Mouse (Mus musculus): Measurements from ENCODE around the gene Dab2ip. TPM values are rescaled to one million over a fixed set of nuclear protein-coding genes. Genes with fewer than 3 reads are reported as not detected.

Dab2ip gene
- polyA plus RNA-seq, 1 experiment from 2014 or later, result 56.9 TPM

DNA sequence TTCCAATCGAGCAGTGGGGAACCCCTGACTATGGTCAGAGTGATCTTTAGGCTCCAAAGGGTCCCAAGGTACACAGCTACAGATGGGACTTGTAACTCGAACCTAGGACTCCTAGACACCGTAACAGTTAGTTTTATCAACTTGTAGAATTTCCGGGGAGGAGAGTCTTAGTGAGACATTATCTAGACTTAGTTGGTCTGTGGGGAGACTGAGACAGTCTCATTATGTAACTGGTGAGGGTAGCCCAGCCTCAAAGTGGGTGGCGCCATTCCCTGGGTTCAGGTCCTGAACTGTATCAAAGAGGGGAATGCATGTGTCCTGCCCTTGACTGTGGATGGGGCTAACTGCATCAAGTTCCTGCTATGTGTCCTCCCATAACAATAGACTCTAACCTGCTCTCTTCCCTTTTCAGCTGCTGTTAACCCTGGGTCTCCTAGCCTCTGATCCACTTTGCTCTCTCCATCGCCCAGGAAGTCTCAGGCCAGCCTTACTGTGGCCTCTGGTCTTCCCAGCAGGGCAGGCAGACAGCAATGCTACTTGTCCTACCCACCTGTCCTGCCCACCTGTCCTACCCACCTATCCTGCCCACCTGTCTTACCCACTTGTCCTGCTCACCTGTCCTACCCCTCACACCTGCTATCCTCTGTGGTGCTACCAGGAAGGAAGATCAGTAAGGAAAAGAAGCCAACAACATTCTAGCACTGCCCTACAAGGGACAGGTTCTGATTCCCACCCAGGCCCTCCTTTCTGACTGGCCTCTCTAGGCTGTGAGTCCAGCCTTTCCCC, 7.2 kb downstream of the Dab2ip start:
- Histone ChIP-seq H3K36me3 (replicated peaks) (no peaks in the 10 kb centered on the region), H3K4me3 (replicated peaks) (no peak overlapping the region), H3K27me3 (no peaks in the 10 kb centered on the region), H3K4me2 (no peak overlapping the region), H3K9ac (no peak overlapping the region), H3K4me1 (no peaks in the 10 kb centered on the region), H3K27ac (no peak overlapping the region), H3K9me3 (0 out of 2 replicates have a peak, but pooled peaks cover 4% of the 10 kb centered on the region)
- ATAC-seq (ENCODE audit: low FRiP score), result no peak
- 84% methylated on average over 6 of the region's 6 CpGs for WGBS

GRCm38 (mm10) chr2:35566957-35567693, 9.1 kb downstream of the Dab2ip start:
- H3K27ac ChIP-seq, result no peak overlapping the region
- no peak for ATAC-seq (ENCODE audit: low FRiP score)
- no peak overlapping the region for H3K4me3 ChIP-seq (replicated peaks)
- 0 out of 2 replicates have a peak, but pooled peaks cover 5% of the 10 kb centered on the region for H3K9me3 ChIP-seq
- H3K4me1 ChIP-seq, result no peaks in the 10 kb centered on the region
- H3K4me2 ChIP-seq, result no peak overlapping the region
- H3K36me3 ChIP-seq (replicated peaks), result no peaks in the 10 kb centered on the region
- no peak overlapping the region for H3K9ac ChIP-seq
- H3K27me3 ChIP-seq, result no peaks in the 10 kb centered on the region
- WGBS, result 91% methylated on average over 11 of the region's 11 CpGs

DNA sequence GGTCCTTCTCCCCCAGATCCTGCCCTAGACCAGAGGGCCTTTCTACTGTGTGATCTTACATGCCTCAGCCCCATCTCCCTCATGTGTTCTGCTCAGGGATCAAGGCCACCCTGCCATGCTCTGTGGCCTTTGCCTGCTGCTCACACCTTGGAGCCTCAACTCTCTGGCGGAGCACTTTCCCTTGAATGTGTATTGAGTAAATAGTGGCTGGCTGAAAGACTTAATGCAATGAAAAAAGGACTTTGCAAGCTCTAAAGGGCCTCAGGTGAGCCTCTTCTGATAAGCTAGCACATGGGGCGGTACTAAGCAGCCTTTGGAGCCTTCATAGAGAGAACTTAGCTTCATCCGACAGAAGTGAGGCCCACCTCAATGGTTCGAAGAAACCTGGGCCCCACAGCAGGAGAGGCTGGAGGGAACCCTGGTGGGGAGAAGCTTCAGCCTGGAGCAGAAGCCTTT, 9.7 kb downstream of the Dab2ip start:
- ATAC-seq (ENCODE audit: low FRiP score), result no peak
- Histone ChIP-seq H3K9ac (no peak overlapping the region), H3K4me2 (no peak overlapping the region), H3K27me3 (no peaks in the 10 kb centered on the region), H3K27ac (no peak overlapping the region), H3K4me1 (no peaks in the 10 kb centered on the region), H3K9me3 (0 out of 2 replicates have a peak, but pooled peaks cover 5% of the 10 kb centered on the region), H3K4me3 (replicated peaks) (no peak overlapping the region), H3K36me3 (replicated peaks) (no peaks in the 10 kb centered on the region)
- WGBS, result 94% methylated on average over 4 of the region's 4 CpGs

- Histone ChIP-seq H3K27me3 (peaks cover 4% of the 10 kb centered on the region; the same call in 1 of the 2 replicates), H3K4me1 (no peaks in the 10 kb centered on the region), H3K9ac (no peak overlapping the region), H3K27ac (no peak overlapping the region), H3K9me3 (0 out of 2 replicates have a peak, but pooled peaks cover 5% of the 10 kb centered on the region), H3K4me3 (replicated peaks) (no peak overlapping the region), H3K4me2 (no peak overlapping the region), H3K36me3 (replicated peaks) (no peaks in the 10 kb centered on the region)
- ATAC-seq (ENCODE audit: low FRiP score), result no peak
- 76% methylated on average over 4 of the region's 4 CpGs for WGBS
Measured at GRCm38 (mm10) chr2:35570743-35571142, 12.7 kb downstream of the Dab2ip start.

DNA sequence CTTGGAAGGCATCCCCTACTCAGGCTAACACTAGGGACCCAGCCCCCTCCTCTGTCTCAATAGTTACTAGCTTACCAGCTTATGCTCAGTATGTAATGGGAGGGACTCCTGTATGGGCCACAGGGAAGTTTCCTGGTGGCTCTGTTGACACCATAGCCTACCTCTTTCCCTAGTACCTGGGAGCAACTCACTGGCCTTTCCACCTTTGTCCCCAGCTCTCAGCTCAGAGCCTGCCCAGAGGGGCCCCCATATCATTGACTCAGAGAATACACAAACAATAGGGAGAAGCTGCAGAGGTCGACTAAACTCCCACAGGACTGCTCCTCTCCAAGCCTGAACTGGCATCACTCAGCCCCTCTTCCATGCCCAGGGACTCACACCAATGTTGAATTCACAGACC, 16.6 kb downstream of the Dab2ip start:
- ATAC-seq (ENCODE audit: low FRiP score), result no peak
- Histone ChIP-seq H3K9ac (no peak overlapping the region), H3K27ac (no peak overlapping the region), H3K4me1 (no peaks in the 10 kb centered on the region), H3K27me3 (peaks cover 23% of the 10 kb centered on the region), H3K4me3 (replicated peaks) (no peak overlapping the region), H3K9me3 (0 out of 2 replicates have a peak, but pooled peaks cover 5% of the 10 kb centered on the region), H3K36me3 (replicated peaks) (no peaks in the 10 kb centered on the region), H3K4me2 (no peak overlapping the region)
- WGBS, result 50% methylated on average over 1 of the region's 1 CpGs

DNA sequence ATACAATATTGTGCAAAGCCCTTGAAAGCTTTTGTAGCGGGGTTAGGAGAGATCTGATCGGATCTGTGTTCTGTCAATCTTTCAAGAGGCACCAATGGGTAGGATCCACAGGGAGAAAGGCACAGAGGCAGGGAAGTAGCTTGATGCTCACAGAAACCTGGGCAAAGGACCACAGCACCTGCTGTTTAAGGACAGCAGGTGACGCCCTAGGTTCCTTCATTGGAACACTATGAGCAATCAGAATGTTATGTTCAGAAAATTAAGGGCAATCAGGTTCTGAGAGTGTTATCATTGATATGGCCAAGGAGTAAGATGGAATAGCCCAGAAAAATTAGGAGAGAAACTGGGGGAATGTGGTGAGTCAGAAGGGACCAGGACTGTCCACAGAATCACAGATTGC, 18.6 kb downstream of the Dab2ip start:
- ATAC-seq (ENCODE audit: low FRiP score), result no peak
- Histone ChIP-seq H3K4me2 (no peak overlapping the region), H3K27me3 (peaks cover 43% of the 10 kb centered on the region), H3K4me3 (replicated peaks) (no peak overlapping the region), H3K9me3 (no peaks in the 10 kb centered on the region), H3K9ac (no peak overlapping the region), H3K27ac (no peak overlapping the region), H3K36me3 (replicated peaks) (no peaks in the 10 kb centered on the region), H3K4me1 (peaks cover 5% of the 10 kb centered on the region)
- 91% methylated on average over 3 of the region's 3 CpGs for WGBS

DNA sequence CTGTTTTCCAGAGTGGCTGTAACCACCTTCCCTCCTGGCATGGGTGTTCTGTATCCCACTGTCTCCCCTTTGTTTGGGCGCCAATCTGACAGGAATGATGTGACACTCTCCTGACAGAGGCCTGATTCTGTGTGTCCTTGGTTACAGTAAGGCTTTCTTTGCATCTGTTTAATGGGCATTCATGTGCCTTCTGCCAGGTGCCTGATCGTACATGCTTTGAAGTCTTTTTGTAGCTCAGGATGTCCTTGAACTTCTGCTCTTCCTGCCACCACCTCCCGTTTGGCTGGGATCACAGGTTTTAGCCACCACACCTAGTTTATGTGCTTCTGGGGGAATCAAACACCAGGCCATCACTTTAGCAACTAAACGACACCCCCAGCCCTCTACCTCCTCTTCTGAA, 22.0 kb downstream of the Dab2ip start:
- no peak for ATAC-seq (ENCODE audit: low FRiP score)
- H3K4me3 ChIP-seq (replicated peaks), result no peak overlapping the region
- WGBS, result 67% methylated on average over 4 of the region's 4 CpGs
- H3K9me3 ChIP-seq, result no peaks in the 10 kb centered on the region
- H3K4me2 ChIP-seq, result no peak overlapping the region
- peaks cover 74% of the 10 kb centered on the region for H3K27me3 ChIP-seq
- H3K27ac ChIP-seq, result no peak overlapping the region
- H3K36me3 ChIP-seq (replicated peaks), result no peaks in the 10 kb centered on the region
- peaks cover 26% of the 10 kb centered on the region for H3K4me1 ChIP-seq
- no peak overlapping the region for H3K9ac ChIP-seq

GRCm38 (mm10) chr2:35581501-35582340, 23.7 kb downstream of the Dab2ip start:
- H3K4me1 ChIP-seq, result peaks cover 26% of the 10 kb centered on the region
- under 1% methylated on average over 76 of the region's 76 CpGs for WGBS
- no peaks in the 10 kb centered on the region for H3K9me3 ChIP-seq
- peaks cover 88% of the 10 kb centered on the region for H3K27me3 ChIP-seq
- H3K4me2 ChIP-seq, result peak overlapping the region; percentile 98
- H3K9ac ChIP-seq, result peak overlapping the region; percentile 68
- peak overlapping the region; percentile 55 for H3K4me3 ChIP-seq (replicated peaks)
- H3K36me3 ChIP-seq (replicated peaks), result no peaks in the 10 kb centered on the region
- H3K27ac ChIP-seq, result no peak overlapping the region
- ATAC-seq (ENCODE audit: low FRiP score), result peak; percentile 62; the same call in 1 of the 2 replicates

DNA sequence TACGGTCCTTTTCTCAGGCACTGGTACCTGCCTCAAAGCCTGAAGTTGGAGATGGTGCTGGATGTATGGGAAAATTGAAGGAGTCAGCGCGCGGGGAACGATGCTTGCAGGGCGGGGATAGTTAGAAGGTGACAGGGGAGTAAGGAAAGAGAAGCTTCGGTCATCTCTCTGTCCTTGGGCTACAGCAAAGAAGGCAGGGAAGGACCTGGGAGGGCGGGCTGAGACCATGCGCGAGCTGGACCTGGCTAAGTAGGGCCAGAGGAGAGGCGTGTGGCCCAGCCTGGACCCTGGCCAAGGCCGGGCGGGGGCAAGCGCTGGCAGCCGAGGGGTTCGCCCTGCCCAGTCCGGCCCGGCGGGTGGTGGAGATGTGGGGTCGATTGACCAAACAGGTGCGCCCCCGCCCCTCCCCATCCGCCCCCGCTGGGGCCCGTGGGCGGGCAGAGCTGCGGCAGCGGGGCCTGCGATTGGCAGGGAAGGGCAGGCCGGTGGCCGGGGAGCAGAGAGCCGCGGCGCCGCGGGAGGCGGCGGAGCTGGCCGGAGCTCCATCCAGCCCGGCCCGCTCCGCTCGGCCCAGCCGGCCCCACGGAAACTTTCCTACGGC, 24.4 kb downstream of the Dab2ip start:
- Histone ChIP-seq H3K4me1 (peaks cover 27% of the 10 kb centered on the region), H3K9me3 (no peaks in the 10 kb centered on the region), H3K4me2 (peak overlapping the region; percentile 98), H3K36me3 (replicated peaks) (no peaks in the 10 kb centered on the region), H3K27ac (no peak overlapping the region), H3K4me3 (replicated peaks) (peak overlapping the region; percentile 55), H3K9ac (peak overlapping the region; percentile 68), H3K27me3 (peaks cover 93% of the 10 kb centered on the region)
- ATAC-seq (ENCODE audit: low FRiP score), result peak; percentile 65
- under 1% methylated on average over 34 of the region's 46 CpGs for WGBS

- Histone ChIP-seq H3K9ac (no peak overlapping the region), H3K9me3 (no peaks in the 10 kb centered on the region), H3K4me2 (peak overlapping the region; percentile 98), H3K36me3 (replicated peaks) (no peaks in the 10 kb centered on the region), H3K27me3 (peaks cover 92% of the 10 kb centered on the region), H3K4me3 (replicated peaks) (no peak overlapping the region), H3K4me1 (peaks cover 37% of the 10 kb centered on the region), H3K27ac (no peak overlapping the region)
- WGBS, result 43% methylated on average over 5 of the region's 5 CpGs
- no peak for ATAC-seq (ENCODE audit: low FRiP score)
Measured at GRCm38 (mm10) chr2:35583406-35583805, 25.3 kb downstream of the Dab2ip start.

DNA sequence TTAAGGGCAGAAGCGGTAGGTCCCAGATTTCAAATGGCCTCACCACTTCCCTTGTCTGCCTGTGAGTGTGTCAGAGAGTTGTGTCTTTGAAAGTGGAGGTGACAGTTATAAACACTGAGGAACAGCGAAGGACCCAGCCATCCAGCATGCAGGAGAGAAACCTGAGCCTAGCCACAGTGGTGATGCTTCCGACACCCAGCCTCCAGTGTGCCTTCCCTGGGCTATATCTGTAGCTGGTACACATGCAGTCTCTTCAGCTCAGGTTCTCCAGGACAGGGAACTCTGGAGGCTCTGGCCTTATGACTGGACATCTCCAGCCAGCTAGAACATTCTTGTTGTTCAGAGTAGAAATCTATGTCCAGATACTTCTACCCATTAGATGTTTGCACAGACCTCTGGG, 25.9 kb downstream of the Dab2ip start:
- Histone ChIP-seq H3K27ac (no peak overlapping the region), H3K4me2 (no peak overlapping the region), H3K27me3 (peaks cover 92% of the 10 kb centered on the region), H3K4me1 (peaks cover 43% of the 10 kb centered on the region), H3K36me3 (replicated peaks) (no peaks in the 10 kb centered on the region), H3K4me3 (replicated peaks) (no peak overlapping the region), H3K9me3 (no peaks in the 10 kb centered on the region), H3K9ac (no peak overlapping the region)
- WGBS, result 81% methylated on average over 3 of the region's 3 CpGs
- ATAC-seq (ENCODE audit: low FRiP score), result no peak

All from forebrain, embryonic 12.5 days (tissue).